19 mouse cellular contexts compared by ENCODE assay signal in the genomic region with DNA sequence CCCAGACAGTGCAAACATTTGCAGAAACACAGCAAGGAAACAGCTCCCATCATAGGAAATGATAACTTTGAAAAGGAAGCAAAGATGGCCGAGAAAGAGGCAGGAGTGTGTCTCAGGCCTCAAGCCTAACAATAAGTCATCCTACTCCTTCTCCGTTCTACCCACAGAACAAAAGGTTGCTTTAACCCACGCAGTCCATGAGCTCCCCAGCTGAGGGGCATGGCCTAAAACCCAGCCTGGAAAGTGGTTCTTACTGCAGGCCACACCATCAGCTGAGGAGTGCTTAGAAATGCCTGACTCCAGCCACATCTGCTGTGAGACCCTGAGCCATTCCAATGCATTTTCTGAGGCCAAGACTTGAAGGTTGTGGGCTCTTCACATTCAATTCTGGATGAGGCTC. TPM values are rescaled to one million over a fixed set of nuclear protein-coding genes. Genes with fewer than 3 reads are reported as not detected.
DNase-seq lines count a peak whose midpoint lies in the region; ATAC-seq and TF ChIP-seq lines count a peak whose summit lies in the region.
"Had no signal": no experiment of that assay in that cellular context is flagged by ENCODE, and none has a peak within 500 bp of the region (broad histone marks: within the 10 kb centered on the region; RNA-seq: fewer than 3 reads in every experiment).

No protein-coding gene starts in this region.

- ATAC-seq in G1E (ENCODE audit: extremely low read depth, insufficient number of reproducible peaks, low FRiP score, poor library complexity, severe bottlenecking) = no peak
- ATAC-seq in liver, embryonic 14.5 days (ENCODE audit: insufficient read depth) = no peak
- ATAC-seq: forebrain, embryonic 14.5 days; midbrain, embryonic 13.5 days had no signal

- TF ChIP-seq CTCF in liver, adult 2 months (IDR thresholded peaks at IDR 0.05; ENCODE audit: low read depth, low read length) = no peak
- no peak for TF ChIP-seq CTCF in G1E (IDR thresholded peaks at IDR 0.05; ENCODE audit: low read depth, low read length)
- no peak for TF ChIP-seq CTCF in liver, embryonic 14.5 days (IDR thresholded peaks at IDR 0.05; ENCODE audit: low read depth)

- no peak for DNase-seq in heart, embryonic 10.5 days (ENCODE audit: low spot score)
- no peak for DNase-seq in heart, adult 18-20 months
- DNase-seq in liver, adult 2 months (ENCODE audit: extremely low read depth, low read depth, low spot score) = no peak
- no peak for DNase-seq in liver
- DNase-seq in G1E (ENCODE audit: low spot score) = no peak
- no peak for DNase-seq in liver, embryonic 14.5 days (ENCODE audit: low read depth in 3 of 3, low spot score in 3 of 3)
- no peak for DNase-seq in kidney, postnatal 36 days
- no peak for DNase-seq in adrenal gland, postnatal 36 days
- DNase-seq: cerebellum, adult 11 months; cerebellum, postnatal 36 days; heart, postnatal 4 days; kidney, adult 9 months; lung, postnatal 36 days; retina, postnatal 1 day had no signal

- H3K4me1 ChIP-seq in heart, embryonic 10.5 days = peaks cover 13% of the 10 kb centered on the region
- peaks cover 35% of the 10 kb centered on the region for H3K4me1 ChIP-seq in liver, adult 2 months (ENCODE audit: control insufficient read depth, insufficient read depth, low read length)
- H3K4me1 ChIP-seq in G1E (ENCODE audit: insufficient read depth, low read depth, low read length) = peaks cover 92% of the 10 kb centered on the region
- peaks cover 69 to 79% of the 10 kb centered on the region in 2 experiments for H3K4me1 ChIP-seq in liver, embryonic 14.5 days (replicated peaks; ENCODE audit: control insufficient read depth in 2 of 2, insufficient read depth in 2 of 2, low read length in 1 of 2)
- H3K4me1 ChIP-seq: limb, embryonic 15.5 days; midbrain, embryonic 13.5 days; stomach, embryonic 15.5 days had no signal

- H3K27ac ChIP-seq in heart, embryonic 10.5 days = 0 out of 2 replicates have a peak overlapping the region, but pooled peaks have one; percentile 78
- peak overlapping the region; percentile 66 for H3K27ac ChIP-seq in liver, adult 2 months (replicated peaks; ENCODE audit: insufficient read depth, low read depth, low read length)
- peak overlapping the region; percentile 100 for H3K27ac ChIP-seq in liver, embryonic 14.5 days
- H3K27ac ChIP-seq: limb, embryonic 15.5 days; midbrain, embryonic 13.5 days; stomach, embryonic 15.5 days had no signal

- H3K27me3 ChIP-seq in heart, embryonic 10.5 days (ENCODE audit: insufficient read depth, poor library complexity, severe bottlenecking) = no peaks in the 10 kb centered on the region
- H3K27me3 ChIP-seq in liver, adult 2 months (ENCODE audit: control insufficient read depth, insufficient read depth, low read length) = no peaks in the 10 kb centered on the region
- H3K27me3 ChIP-seq in G1E (ENCODE audit: insufficient read depth, low read length) = no peaks in the 10 kb centered on the region
- no peaks in the 10 kb centered on the region for H3K27me3 ChIP-seq in liver, embryonic 14.5 days (ENCODE audit: control insufficient read depth, insufficient read depth, low read length)
- H3K27me3 ChIP-seq: limb, embryonic 15.5 days; midbrain, embryonic 13.5 days; stomach, embryonic 15.5 days had no signal

- no peak for TF ChIP-seq POLR2A in liver, adult 2 months (IDR thresholded peaks at IDR 0.05; ENCODE audit: extremely low read depth, insufficient read depth, low read length)

- no peaks in the 10 kb centered on the region for H3K36me3 ChIP-seq in heart, embryonic 10.5 days
- H3K36me3 ChIP-seq in liver, adult 2 months (ENCODE audit: control insufficient read depth, insufficient read depth, low read length) = peaks cover 11% of the 10 kb centered on the region
- H3K36me3 ChIP-seq in G1E (replicated peaks) = peaks cover 55% of the 10 kb centered on the region
- H3K36me3 ChIP-seq in liver, embryonic 14.5 days (replicated peaks; ENCODE audit: control insufficient read depth, insufficient read depth, low read depth) = peaks cover 36% of the 10 kb centered on the region
- H3K36me3 ChIP-seq: limb, embryonic 15.5 days; midbrain, embryonic 13.5 days; stomach, embryonic 15.5 days had no signal

- no peak for TF ChIP-seq EP300 in liver, embryonic 14.5 days (IDR thresholded peaks at IDR 0.05; ENCODE audit: low read depth)

- H3K9me3 ChIP-seq in heart, embryonic 10.5 days = no peaks in the 10 kb centered on the region
- H3K9me3 ChIP-seq in G1E (replicated peaks) = no peaks in the 10 kb centered on the region
- H3K9me3 ChIP-seq in liver, embryonic 14.5 days (ENCODE audit: control insufficient read depth, low read length) = no peaks in the 10 kb centered on the region
- H3K9me3 ChIP-seq: limb, embryonic 15.5 days; midbrain, embryonic 13.5 days; stomach, embryonic 15.5 days had no signal

- H3K4me3 ChIP-seq in heart, embryonic 10.5 days = no peak overlapping the region
- H3K4me3 ChIP-seq in liver, adult 2 months (ENCODE audit: insufficient read depth, low read depth, low read length) = no peak overlapping the region
- H3K4me3 ChIP-seq in G1E (ENCODE audit: low read depth, low read length) = peak overlapping the region; percentile 69
- peak overlapping the region; percentile 33 to 67 for H3K4me3 ChIP-seq in liver, embryonic 14.5 days (ENCODE audit: insufficient read depth in 1 of 2, low read depth in 2 of 2, low read length in 2 of 2)
- H3K4me3 ChIP-seq: limb, embryonic 15.5 days; midbrain, embryonic 13.5 days; stomach, embryonic 15.5 days had no signal

- H3K4me2 ChIP-seq in liver, embryonic 14.5 days (ENCODE audit: low read depth) = peak overlapping the region; percentile 100
- H3K4me2 ChIP-seq: limb, embryonic 15.5 days; midbrain, embryonic 13.5 days; stomach, embryonic 15.5 days had no signal

- no peak overlapping the region for H3K9ac ChIP-seq in liver, adult 2 months (ENCODE audit: low read depth, low read length)
- peak overlapping the region; percentile 90 for H3K9ac ChIP-seq in liver, embryonic 14.5 days (replicated peaks)
- H3K9ac ChIP-seq: limb, embryonic 15.5 days; midbrain, embryonic 13.5 days; stomach, embryonic 15.5 days had no signal

- whole genome bisulfite sequencing in heart, embryonic 10.5 days = 50% methylated on average over 3 of the region's 3 CpGs
- 35% methylated on average over 3 of the region's 3 CpGs for WGBS in liver, adult 2 months
- WGBS in liver, embryonic 14.5 days (ENCODE audit: insufficient replicate concordance) = 21% methylated on average over 3 of the region's 3 CpGs

- H3K79me2 ChIP-seq in liver, adult 2 months (ENCODE audit: control insufficient read depth, insufficient read depth, low read length) = peaks cover 11% of the 10 kb centered on the region; the same call in 1 of the 2 replicates

RNA-seq across cellular contexts. Expression of gene Zc3hav1, which starts 10.8 kb away (rescaled TPM):
- 8.0 and 9.7 TPM in 2 replicates for polyA plus RNA-seq in heart, embryonic 10.5 days (2016; fragmentation: Nextera tagmentation; extraction: Ambion mirVana)
- 10 to 100 TPM; 16.2 to 18.9 TPM for total RNA-seq in heart, adult 18-20 months (2021)
- total RNA-seq in liver, adult 2 months (2014; rRNA removed) = 27.9 and 31.8 TPM in 2 replicates
- polyA plus RNA-seq in liver, adult 2 months (2012; rRNA removed) = 16.3 and 17.0 TPM in 2 replicates
- total RNA-seq in G1E (2014; fragmentation: Nextera tagmentation) (210 and 217 TPM in 2 replicates), G1E (2017) (107 and 112 TPM in 2 replicates)
- polyA plus RNA-seq in G1E (2012) = 44.0 and 45.8 TPM in 2 replicates
- 16.5 and 23.0 TPM in 2 replicates for polyA plus RNA-seq in liver, embryonic 14.5 days (2012; rRNA removed)
- 17.0 and 18.6 TPM in 2 replicates for polyA plus RNA-seq in liver, embryonic 14.5 days (2014; fragmentation: Nextera tagmentation; extraction: Ambion mirVana)
- 10 to 100 TPM; 56.9 to 69.1 TPM for total RNA-seq in adrenal gland, postnatal 36 days (2021)

RNA-seq across cellular contexts. Expression of gene Ttc26, which starts 37.7 kb away (rescaled TPM):
- polyA plus RNA-seq in heart, embryonic 10.5 days (2016; fragmentation: Nextera tagmentation; extraction: Ambion mirVana) = 4.2 and 6.8 TPM in 2 replicates
- total RNA-seq in heart, adult 18-20 months (2021) = 1 to 10 TPM; 1.7 to 2.4 TPM
- 0.47 and 0.65 TPM in 2 replicates for total RNA-seq in liver, adult 2 months (2014; rRNA removed)
- polyA plus RNA-seq in liver, adult 2 months (2012; rRNA removed) = 0.10 and 0.11 TPM in 2 replicates
- 6.1 and 6.5 TPM in 2 replicates for total RNA-seq in G1E (2014; fragmentation: Nextera tagmentation)
- 2.7 and 5.9 TPM in 2 replicates for total RNA-seq in G1E (2017)
- 0.31 and 0.89 TPM in 2 replicates for polyA plus RNA-seq in G1E (2012)
- 0.18 and 0.26 TPM in 2 replicates for polyA plus RNA-seq in liver, embryonic 14.5 days (2012; rRNA removed)
- polyA plus RNA-seq in liver, embryonic 14.5 days (2014; fragmentation: Nextera tagmentation; extraction: Ambion mirVana) = 0.24 and 0.41 TPM in 2 replicates
- 1 to 10 TPM; 3.0 to 4.1 TPM for total RNA-seq in adrenal gland, postnatal 36 days (2021)
- total RNA-seq: neutrophil, adult 5-6 weeks had no signal

RNA-seq across cellular contexts. Expression of gene Zc3hav1l, which starts 44.5 kb away (rescaled TPM):
- 11.9 and 13.4 TPM in 2 replicates for polyA plus RNA-seq in heart, embryonic 10.5 days (2016; fragmentation: Nextera tagmentation; extraction: Ambion mirVana)
- 1 to 10 TPM; 1.1 to 1.3 TPM for total RNA-seq in heart, adult 18-20 months (2021)
- total RNA-seq in liver, adult 2 months (2014; rRNA removed) = 0.18 and 0.27 TPM in 2 replicates
- 0.15 and 0.22 TPM in 2 replicates for polyA plus RNA-seq in liver, adult 2 months (2012; rRNA removed)
- 28.5 and 30.6 TPM in 2 replicates for total RNA-seq in G1E (2014; fragmentation: Nextera tagmentation)
- total RNA-seq in G1E (2017) = 4.5 and 5.6 TPM in 2 replicates
- polyA plus RNA-seq in G1E (2012) = 7.3 and 7.5 TPM in 2 replicates
- polyA plus RNA-seq in liver, embryonic 14.5 days (2012; rRNA removed) = 3.9 and 4.7 TPM in 2 replicates
- polyA plus RNA-seq in liver, embryonic 14.5 days (2014; fragmentation: Nextera tagmentation; extraction: Ambion mirVana) = 1.4 and 1.8 TPM in 2 replicates
- total RNA-seq in adrenal gland, postnatal 36 days (2021) = 1 to 10 TPM; 2.7 to 3.1 TPM

Comparison
In these comparisons a context has a peak if more than half of its experiments do, and no peak if none do; other contexts are left out.
1. H3K4me3 ChIP-seq: peak in G1E (single experiment) and liver, embryonic 14.5 days (2 of 2); none in heart, embryonic 10.5 days (single experiment) and liver, adult 2 months (single experiment).
2. Peak in every context shown above with its lines, with median percentiles within 50 percentile points of each other: H3K27ac ChIP-seq.